Comparison of ENCODE assay signal across 9 mouse cellular contexts in the genomic region with DNA sequence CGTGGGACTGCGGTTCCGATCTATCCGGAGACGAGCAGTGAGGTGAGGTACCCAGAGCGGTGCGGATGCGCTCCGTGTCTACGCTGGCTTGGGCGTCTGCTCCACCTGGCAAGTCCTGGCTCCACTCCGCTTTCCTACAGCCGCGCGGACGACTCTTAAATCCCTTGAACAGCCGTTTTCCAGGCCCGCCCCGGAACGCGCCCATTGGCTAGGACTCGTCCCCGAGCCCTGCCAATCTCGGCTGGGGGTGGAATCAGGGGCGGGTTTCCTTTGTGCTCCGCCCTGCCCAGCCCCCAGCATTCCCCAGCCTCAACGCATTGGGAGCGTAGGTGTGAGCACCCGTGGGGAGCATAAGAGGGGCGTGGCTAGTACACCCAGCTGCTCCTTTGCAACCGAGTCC. TPM values are rescaled to one million over a fixed set of nuclear protein-coding genes. Genes with fewer than 3 reads are reported as not detected.
DNase-seq lines count a peak whose midpoint lies in the region; ATAC-seq and TF ChIP-seq lines count a peak whose summit lies in the region.
"Had no signal": no experiment of that assay in that cellular context is flagged by ENCODE, and none has a peak within 500 bp of the region (broad histone marks: within the 10 kb centered on the region; RNA-seq: fewer than 3 reads in every experiment).

A gene (minus strand): TSS at position 134 of the 400 bp plus-strand sequence.

- H3K4me3 ChIP-seq in left cerebral cortex, adult 2 months, result peak within 1 kb of the TSS; percentile 75

- H3K27ac ChIP-seq in left cerebral cortex, adult 2 months, result peak within 1 kb of the TSS; percentile 88
- H3K27ac ChIP-seq: macrophage had no signal

- peak; percentile 89 for DNase-seq in adrenal gland, adult 8-10 months
- DNase-seq in embryo, embryonic 10 days (ENCODE audit: low spot score), result peak; percentile 95
- peak; percentile 76 for DNase-seq in gastrocnemius, postnatal 10 days
- DNase-seq in induced T-regulatory cell, adult 2 months (ENCODE audit: low read depth), result peak; percentile 0
- peak; percentile 96 for DNase-seq in left cerebral cortex, adult 2 months (ENCODE audit: extremely low spot score in 1 of 2, low spot score in 2 of 2)
- peak; percentile 91 for DNase-seq in lung, postnatal 36 days
- DNase-seq in right cerebral cortex, postnatal 14 days, result peak; percentile 95

- intact Hi-C loops in left cerebral cortex, adult 2 months (cut with DNase I), result loop anchor here (1.0 to 10.0 kb wide), 9 partner anchors 69 to 1353 kb away; no protein-coding TSS in a partner anchor

- ATAC-seq in megakaryocyte-erythroid progenitor cell, adult 5-6 weeks (replicated peaks; ENCODE audit: low FRiP score, low TSS enrichment, poor library complexity, severe bottlenecking), result no peak

- no peak for TF ChIP-seq CTCF in left cerebral cortex, adult 2 months (IDR thresholded peaks at IDR 0.05)

RNA-seq across cellular contexts. Expression of the gene that starts here (rescaled TPM):
- total RNA-seq in adrenal gland, adult 8-10 months (2022), result 1 to 10 TPM; 2.0 to 9.0 (median 4.8) TPM
- total RNA-seq in gastrocnemius, postnatal 10 days (2021), result under 1 TPM; 0.16 to 0.32 TPM
- total RNA-seq in left cerebral cortex, adult 2 months (2021), result 10 to 100 TPM; 87.5 to 89.6 TPM
- total RNA-seq in megakaryocyte-erythroid progenitor cell, adult 5-6 weeks (2014; fragmentation: Nextera tagmentation), result not detected in 2 replicates
- not detected in 2 replicates for total RNA-seq in megakaryocyte-erythroid progenitor cell, adult 5-6 weeks (2017)

Comparison
In these comparisons a context has a peak if more than half of its experiments do, and no peak if none do; other contexts are left out.
1. RNA of the gene that starts here (total RNA-seq): 87.5 to 89.6 TPM in left cerebral cortex, adult 2 months; 2.0 to 9.0 TPM in adrenal gland, adult 8-10 months, 0.16 to 0.32 TPM in gastrocnemius, postnatal 10 days and not detected in megakaryocyte-erythroid progenitor cell, adult 5-6 weeks; every median in the first group is over 4 times any median in the second.
2. Peak in DNase-seq in gastrocnemius, postnatal 10 days; RNA of the gene not detected or under 1 TPM.
3. DNase-seq: peak in every context shown above with its lines; median percentile 96 in left cerebral cortex, adult 2 months; 95 in embryo, embryonic 10 days; 95 in right cerebral cortex, postnatal 14 days; 91 in lung, postnatal 36 days; 89 in adrenal gland, adult 8-10 months; 76 in gastrocnemius, postnatal 10 days; 0 in induced T-regulatory cell, adult 2 months.